Mouse (Mus musculus): Measurements from ENCODE around the gene Nup214.

The Nup214 gene

GRCm38 (mm10) chr2:32103557-32103956 is 129.3 kb downstream of the Nup214 start:
- DNase-seq (ENCODE audit: low spot score), result no peak

All from embryo, embryonic 10.5 days (tissue).